Mouse (Mus musculus): Measurements from ENCODE around the gene Pacsin2. TPM values are rescaled to one million over a fixed set of nuclear protein-coding genes. Genes with fewer than 3 reads are reported as not detected.

The Pacsin2 gene
- polyA plus RNA-seq, 1 experiment from 2014 or later = 70.8 TPM

- Histone ChIP-seq H3K36me3 (no peaks in the 10 kb centered on the region), H3K27ac (peak within 1 kb of the TSS; percentile 91), H3K4me2 (replicated peaks) (peak within 1 kb of the TSS; percentile 81), H3K27me3 (replicated peaks) (no peaks in the 10 kb centered on the region), H3K9ac (peak within 1 kb of the TSS; percentile 81), H3K4me1 (replicated peaks) (peaks cover 14% of the 10 kb centered on the region; the same call in 1 of the 2 replicates), H3K4me3 (replicated peaks) (peak within 1 kb of the TSS; percentile 83), H3K9me3 (no peaks in the 10 kb centered on the region)
- ATAC-seq = peak; percentile 89
- under 1% methylated on average over 60 of the region's 60 CpGs for WGBS
Observed at GRCm38 (mm10) chr15:83349954-83350711, 114.3 kb downstream of the Pacsin2 start, which contains the start of gene Arfgap3. Gene Arfgap3, minus strand, starts transcription at chr15:83350247.

GRCm38 (mm10) chr15:83349225-83349953, 115.0 kb downstream of the Pacsin2 start:
- H3K4me3 ChIP-seq (replicated peaks) = peak overlapping the region; percentile 83
- peak; percentile 2; the same call in 1 of the 2 replicates for ATAC-seq
- H3K4me2 ChIP-seq (replicated peaks) = peak overlapping the region; percentile 81
- WGBS = 15% methylated on average over 8 of the region's 8 CpGs
- H3K4me1 ChIP-seq (replicated peaks) = peaks cover 17% of the 10 kb centered on the region; the same call in 1 of the 2 replicates
- no peaks in the 10 kb centered on the region for H3K27me3 ChIP-seq (replicated peaks)
- H3K9me3 ChIP-seq = no peaks in the 10 kb centered on the region
- H3K36me3 ChIP-seq = no peaks in the 10 kb centered on the region
- H3K9ac ChIP-seq = peak overlapping the region; percentile 81
- H3K27ac ChIP-seq = peak overlapping the region; percentile 77

- Histone ChIP-seq H3K9ac (peak overlapping the region; percentile 81; the same call in 1 of the 2 replicates), H3K9me3 (no peaks in the 10 kb centered on the region), H3K27ac (peak overlapping the region; percentile 77; the same call in 1 of the 2 replicates), H3K27me3 (replicated peaks) (no peaks in the 10 kb centered on the region), H3K36me3 (no peaks in the 10 kb centered on the region), H3K4me2 (replicated peaks) (peak overlapping the region; percentile 81), H3K4me1 (replicated peaks) (peaks cover 17% of the 10 kb centered on the region; the same call in 1 of the 2 replicates), H3K4me3 (replicated peaks) (peak overlapping the region; percentile 83)
- 0 out of 2 replicates have a peak, but pooled peaks have one; percentile 7 for ATAC-seq
- WGBS = 42% methylated on average over 4 of the region's 4 CpGs
Observed at GRCm38 (mm10) chr15:83348747-83349146, 115.7 kb downstream of the Pacsin2 start.

GRCm38 (mm10) chr15:83345898-83346529, 118.4 kb downstream of the Pacsin2 start:
- H3K9me3 ChIP-seq = no peaks in the 10 kb centered on the region
- no peak overlapping the region for H3K4me2 ChIP-seq (replicated peaks)
- peak overlapping the region; percentile 79; the same call in 1 of the 2 replicates for H3K27ac ChIP-seq
- H3K4me1 ChIP-seq (replicated peaks) = peaks cover 17% of the 10 kb centered on the region; the same call in 1 of the 2 replicates
- ATAC-seq = no peak
- peaks cover 9% of the 10 kb centered on the region for H3K36me3 ChIP-seq
- WGBS = 85% methylated on average over 15 of the region's 15 CpGs
- H3K27me3 ChIP-seq (replicated peaks) = no peaks in the 10 kb centered on the region
- H3K4me3 ChIP-seq (replicated peaks) = no peak overlapping the region
- no peak overlapping the region for H3K9ac ChIP-seq

GRCm38 (mm10) chr15:83344956-83345355, 119.5 kb downstream of the Pacsin2 start:
- Histone ChIP-seq H3K27ac (peak overlapping the region; percentile 79), H3K4me3 (replicated peaks) (no peak overlapping the region), H3K9ac (0 out of 2 replicates have a peak overlapping the region, but pooled peaks have one; percentile 5), H3K4me2 (replicated peaks) (0 out of 2 replicates have a peak overlapping the region, but pooled peaks have one; percentile 4), H3K9me3 (no peaks in the 10 kb centered on the region), H3K36me3 (peaks cover 9% of the 10 kb centered on the region), H3K4me1 (replicated peaks) (peaks cover 17% of the 10 kb centered on the region; the same call in 1 of the 2 replicates), H3K27me3 (replicated peaks) (no peaks in the 10 kb centered on the region)
- WGBS = 54% methylated on average over 7 of the region's 7 CpGs
- peak; percentile 77 for ATAC-seq

- H3K36me3 ChIP-seq = peaks cover 9% of the 10 kb centered on the region
- H3K27me3 ChIP-seq (replicated peaks) = no peaks in the 10 kb centered on the region
- no peak overlapping the region for H3K9ac ChIP-seq
- WGBS = 40% methylated on average over 7 of the region's 7 CpGs
- H3K9me3 ChIP-seq = no peaks in the 10 kb centered on the region
- peak; percentile 65 for ATAC-seq
- peaks cover 16% of the 10 kb centered on the region; the same call in 1 of the 2 replicates for H3K4me1 ChIP-seq (replicated peaks)
- H3K27ac ChIP-seq = peak overlapping the region; percentile 79
- no peak overlapping the region for H3K4me3 ChIP-seq (replicated peaks)
- 0 out of 2 replicates have a peak overlapping the region, but pooled peaks have one; percentile 20 for H3K4me2 ChIP-seq (replicated peaks)
Observed at GRCm38 (mm10) chr15:83344157-83344556, 120.2 kb downstream of the Pacsin2 start.

- Histone ChIP-seq H3K4me2 (replicated peaks) (no peak overlapping the region), H3K36me3 (peaks cover 23% of the 10 kb centered on the region), H3K27ac (peak overlapping the region; percentile 51; the same call in 1 of the 2 replicates), H3K9ac (no peak overlapping the region), H3K4me3 (replicated peaks) (no peak overlapping the region), H3K4me1 (replicated peaks) (no peaks in the 10 kb centered on the region), H3K9me3 (no peaks in the 10 kb centered on the region), H3K27me3 (replicated peaks) (no peaks in the 10 kb centered on the region)
- 73% methylated on average over 6 of the region's 6 CpGs for WGBS
- ATAC-seq = peak; percentile 54
Observed at GRCm38 (mm10) chr15:83338908-83339307, 125.5 kb downstream of the Pacsin2 start.

- Histone ChIP-seq H3K27me3 (replicated peaks) (no peaks in the 10 kb centered on the region), H3K4me3 (replicated peaks) (no peak overlapping the region), H3K4me2 (replicated peaks) (no peak overlapping the region), H3K4me1 (replicated peaks) (no peaks in the 10 kb centered on the region), H3K9ac (no peak overlapping the region), H3K27ac (peak overlapping the region; percentile 51), H3K9me3 (no peaks in the 10 kb centered on the region), H3K36me3 (peaks cover 29% of the 10 kb centered on the region)
- 73% methylated on average over 8 of the region's 8 CpGs for WGBS
- ATAC-seq = peak; percentile 90
Observed at GRCm38 (mm10) chr15:83337903-83338870, 126.2 kb downstream of the Pacsin2 start.

GRCm38 (mm10) chr15:83332373-83332772, 132.0 kb downstream of the Pacsin2 start:
- ATAC-seq = no peak
- H3K36me3 ChIP-seq = peaks cover 48% of the 10 kb centered on the region
- no peak overlapping the region for H3K9ac ChIP-seq
- no peaks in the 10 kb centered on the region for H3K9me3 ChIP-seq
- WGBS = 85% methylated on average over 3 of the region's 3 CpGs
- no peaks in the 10 kb centered on the region for H3K27me3 ChIP-seq (replicated peaks)
- H3K27ac ChIP-seq = no peak overlapping the region
- no peak overlapping the region for H3K4me2 ChIP-seq (replicated peaks)
- no peak overlapping the region for H3K4me3 ChIP-seq (replicated peaks)
- no peaks in the 10 kb centered on the region for H3K4me1 ChIP-seq (replicated peaks)

- H3K36me3 ChIP-seq = peaks cover 46% of the 10 kb centered on the region
- 83% methylated on average over 5 of the region's 5 CpGs for WGBS
Observed at GRCm38 (mm10) chr15:83328952-83329351, 135.5 kb downstream of the Pacsin2 start.

More at GRCm38 (mm10) chr15:83328952-83329351, 135.5 kb downstream of the Pacsin2 start:
- ATAC-seq = peak; percentile 31; the same call in 1 of the 2 replicates
- Histone ChIP-seq H3K27me3 (replicated peaks) (no peaks in the 10 kb centered on the region), H3K4me3 (replicated peaks) (no peak overlapping the region), H3K9me3 (no peaks in the 10 kb centered on the region), H3K9ac (no peak overlapping the region), H3K27ac (no peak overlapping the region), H3K4me1 (replicated peaks) (no peaks in the 10 kb centered on the region), H3K4me2 (replicated peaks) (no peak overlapping the region)
